Mouse (Mus musculus) neutrophil, adult 5-6 weeks (primary cell): Measurements from ENCODE around the gene Chd6. TPM values are rescaled to one million over a fixed set of nuclear protein-coding genes. Genes with fewer than 3 reads are reported as not detected.

Source experiments
- ATAC-seq: fragments of 151-379, 151-347 bp; 2 replicates; pipeline ENCODE4 v1.8.0; 2017; ENCODE audit warnings: mild to moderate bottlenecking, moderate TSS enrichment; ENCODE audit not compliant: insufficient number of reproducible peaks, poor library complexity, low FRiP score, severe bottlenecking; ENCODE audit errors: extremely low read depth
- total RNA-seq: library from RNA; stranded (forward); fragments of 200-1000 nt; gene quantifications from 2 replicates; pipeline ENCODE4 v1.2.3, GENCODE M21; 2017

Chd6 gene
- total RNA-seq = 82.5 and 94.7 TPM in 2 replicates

GRCm38 (mm10) chr2:161108933-161109371 lies at the start of gene Chd6:
Gene Chd6 (minus strand): TSS chr2:161109075.
- ATAC-seq = peak; percentile 98

GRCm38 (mm10) chr2:161150004-161150842 lies 41.3 kb upstream of the Chd6 start:
- ATAC-seq = no peak

GRCm38 (mm10) chr2:161148428-161149020 lies 39.6 kb upstream of the Chd6 start:
- ATAC-seq = no peak

GRCm38 (mm10) chr2:161147656-161148427 lies 39.0 kb upstream of the Chd6 start:
- no peak for ATAC-seq

- no peak for ATAC-seq
These were observed 35.9 kb upstream of the Chd6 start for GRCm38 (mm10) chr2:161144799-161145198.

GRCm38 (mm10) chr2:161138672-161139536 lies 30.0 kb upstream of the Chd6 start:
- no peak for ATAC-seq

- ATAC-seq = no peak
These were observed 28.1 kb upstream of the Chd6 start for GRCm38 (mm10) chr2:161136999-161137398.

GRCm38 (mm10) chr2:161128367-161129111 lies 19.7 kb upstream of the Chd6 start:
- no peak for ATAC-seq

GRCm38 (mm10) chr2:161112011-161112410 lies 3.1 kb upstream of the Chd6 start:
- ATAC-seq = no peak

- ATAC-seq = no peak
These were observed 535 bp upstream of the Chd6 start for GRCm38 (mm10) chr2:161109398-161109821.

- ATAC-seq = no peak
These were observed 569 bp downstream of the Chd6 start for GRCm38 (mm10) chr2:161108085-161108927.

GRCm38 (mm10) chr2:161107236-161107635 lies 1.6 kb downstream of the Chd6 start:
- ATAC-seq = no peak

GRCm38 (mm10) chr2:161103769-161104168 lies 5.1 kb downstream of the Chd6 start:
- no peak for ATAC-seq

- no peak for ATAC-seq
These were observed 6.8 kb downstream of the Chd6 start for GRCm38 (mm10) chr2:161102102-161102501.

- no peak for ATAC-seq
These were observed 11.1 kb downstream of the Chd6 start for GRCm38 (mm10) chr2:161097746-161098145.

- ATAC-seq = no peak
These were observed 18.0 kb downstream of the Chd6 start for GRCm38 (mm10) chr2:161090746-161091405.

- ATAC-seq = 0 out of 2 replicates have a peak, but pooled peaks have one; percentile 53
These were observed 18.7 kb downstream of the Chd6 start for GRCm38 (mm10) chr2:161090200-161090599.
